Mouse (Mus musculus) heart, adult 2 months (tissue): Measurements from ENCODE around the gene Helt. TPM values are rescaled to one million over a fixed set of nuclear protein-coding genes. Genes with fewer than 3 reads are reported as not detected.

Experiments
- DNase-seq, 2 experiments: peaks; one replicate each; pipeline ENCODE4 v3.0.0; 2021
- H3K27ac ChIP-seq: fragments of 200-600 bp; 2 replicates; pipeline ENCODE4 v1.8.1; 2022
- H3K27me3 ChIP-seq: fragments of 200-500 bp; 2 replicates; pipeline ENCODE4 v1.6.1; 2012; ENCODE audit warnings: mild to moderate bottlenecking, low read length, inconsistent platforms, mixed read lengths; ENCODE audit not compliant: control insufficient read depth, insufficient read depth
- H3K36me3 ChIP-seq: fragments of 200-500 bp; 2 replicates; pipeline ENCODE4 v1.6.1; 2012; ENCODE audit warnings: low read length, inconsistent platforms; ENCODE audit not compliant: control insufficient read depth, insufficient read depth
- H3K4me1 ChIP-seq: fragments of 200-500 bp; 2 replicates; pipeline ENCODE4 v1.6.1; 2011; ENCODE audit warnings: low read length; ENCODE audit not compliant: control insufficient read depth, insufficient read depth
- H3K4me3 ChIP-seq: fragments of 200-600 bp; 2 replicates; pipeline ENCODE4 v1.8.1; 2022
- H3K79me2 ChIP-seq: fragments of 200-500 bp; replicated peaks from 2 replicates; pipeline ENCODE4 v1.6.1; 2012; ENCODE audit warnings: mild to moderate bottlenecking, inconsistent platforms, low read length, moderate library complexity, mixed read lengths; ENCODE audit not compliant: control insufficient read depth, insufficient read depth
- H3K9ac ChIP-seq: fragments of 200-500 bp; 2 replicates; pipeline ENCODE4 v1.6.1; 2012; ENCODE audit warnings: low read depth, mild to moderate bottlenecking, control low read depth, inconsistent platforms, low read length, mixed read lengths
- CTCF ChIP-seq: fragments of 200-600 bp; IDR thresholded peaks from 2 replicates; pipeline ENCODE4 v1.8.1; 2022; ENCODE audit warnings: antibody characterized with exemption, mild to moderate bottlenecking, moderate library complexity
- EP300 ChIP-seq: fragments of 200-500 bp; IDR thresholded peaks from 2 replicates; pipeline ENCODE4 v1.6.1; 2011; ENCODE audit warnings: low read depth, low read length, control low read depth; ENCODE audit not compliant: insufficient read depth
- POLR2A ChIP-seq: fragments of 200-500 bp; IDR thresholded peaks from 2 replicates; pipeline ENCODE4 v1.6.1; 2011; ENCODE audit warnings: mild to moderate bottlenecking, low read depth, low read length, control low read depth; ENCODE audit not compliant: insufficient read depth
- WGBS: fragments of 180-500 bp; shearing (Covaris S2); methylation state at CpG from one replicate; pipeline ENCODE4 v1.1.7; 2018; 5-methylcytosine and 5-hydroxymethylcytosine counted together
- intact Hi-C: fragments of 180-260 bp; cut with DNase I; formaldehyde crosslinking; loops from one replicate; pipeline ENCODE4 v1.15.1; 2025
- polyA plus RNA-seq: library from polyadenylated mRNA; depleted of rRNA; stranded (reverse); fragments of >200 nt; gene quantifications from 2 replicates; pipeline ENCODE4 v1.2.3, GENCODE M21; 2012; rRNA removed
- total RNA-seq, 2 experiments: library from RNA; stranded (reverse); gene quantifications; 2 replicates each; pipeline ENCODE4 v1.2.3; 2021

Helt gene
- total and polyA plus RNA-seq, 3 experiments, result 1.3 to 2.8 (median 1.5) TPM

DNA sequence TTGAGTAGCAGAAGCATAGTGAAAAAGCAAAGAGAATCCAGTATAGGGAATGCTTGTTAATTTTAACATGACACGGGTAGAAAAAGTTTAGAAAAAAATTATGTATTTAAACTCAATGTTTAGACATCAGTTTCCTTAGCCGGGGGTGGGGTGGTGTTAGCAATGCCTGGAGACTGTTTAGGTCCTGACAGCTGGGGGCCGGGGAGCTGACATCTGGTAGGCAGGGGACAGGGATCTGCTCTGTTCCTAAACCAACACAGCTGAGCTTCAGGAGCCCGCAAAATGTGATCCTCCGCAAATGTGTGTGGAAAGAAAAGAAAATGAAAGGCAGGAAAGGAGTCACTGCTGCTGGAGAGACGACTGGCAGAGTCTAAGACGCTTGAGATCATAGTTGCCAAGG lies 51.5 kb downstream of the Helt start:
- Histone ChIP-seq H3K79me2 (no peaks in the 10 kb centered on the region), H3K4me3 (no peak overlapping the region), H3K27me3 (no peaks in the 10 kb centered on the region), H3K36me3 (no peaks in the 10 kb centered on the region), H3K27ac (no peak overlapping the region), H3K9ac (no peak overlapping the region), H3K4me1 (no peaks in the 10 kb centered on the region)
- 56% methylated on average over 7 of the region's 7 CpGs for WGBS
- intact Hi-C loops, result loop anchor here (1.0 to 2.0 kb wide), 3 partner anchors 38 to 304 kb away; no protein-coding TSS in a partner anchor
- TF ChIP-seq EP300 (no peak), CTCF (no peak), POLR2A (no peak)
- no peak for DNase-seq

Other genes with a start within 250 kb of the Helt start
- 10 to 100 TPM; 12.2 to 13.6 TPM for gene Cfap97, start 142.9 kb downstream of the Helt start, total RNA-seq
- 4.7 and 10.6 TPM in 2 replicates for gene Cfap97, start 142.9 kb downstream of the Helt start, polyA plus RNA-seq
- 1 to 10 TPM; 7.1 to 8.8 TPM for gene Snx25, start 142.5 kb downstream of the Helt start, total RNA-seq
- 3.2 and 5.7 TPM in 2 replicates for gene Snx25, start 142.5 kb downstream of the Helt start, polyA plus RNA-seq
- gene Slc25a4, start 83.4 kb downstream of the Helt start, total RNA-seq, result 1,000 to 10,000 TPM; 4,382 to 5,412 TPM
- 4,929 and 5,477 TPM in 2 replicates for gene Slc25a4, start 83.4 kb downstream of the Helt start, polyA plus RNA-seq
- gene Acsl1, start 176.4 kb upstream of the Helt start, total RNA-seq, result 100 to 1,000 TPM; 774 to 911 TPM
- 330 and 577 TPM in 2 replicates for gene Acsl1, start 176.4 kb upstream of the Helt start, polyA plus RNA-seq